Mouse (Mus musculus) intestine, postnatal 0 days (tissue): ENCODE data around the gene Krtap1-3. TPM values are rescaled to one million over a fixed set of nuclear protein-coding genes. Genes with fewer than 3 reads are reported as not detected.

ENCODE experiments used
- ATAC-seq: fragments of 200-750 bp; cut with Nextera tagmentation; 2 replicates; pipeline ENCODE4 v1.8.0; 2017; ENCODE audit warnings: mild to moderate bottlenecking, moderate TSS enrichment, moderate library complexity
- H3K27ac ChIP-seq: fragments of 300-500 bp; sonication (generic); 2 replicates; pipeline ENCODE4 v1.5.1; 2014; ENCODE audit warnings: mild to moderate bottlenecking, low read depth, low read length, moderate library complexity
- H3K27me3 ChIP-seq: fragments of 300-500 bp; sonication (generic); replicated peaks from 2 replicates; pipeline ENCODE4 v1.6.1; 2014; ENCODE audit warnings: low read length, mixed read lengths; ENCODE audit not compliant: control insufficient read depth, insufficient read depth
- H3K36me3 ChIP-seq: fragments of 300-500 bp; sonication (generic); 2 replicates; pipeline ENCODE4 v1.6.1; 2014; ENCODE audit warnings: mild to moderate bottlenecking, moderate library complexity; ENCODE audit not compliant: control insufficient read depth, insufficient read depth
- H3K4me1 ChIP-seq: fragments of 300-500 bp; sonication (generic); replicated peaks from 2 replicates; pipeline ENCODE4 v1.6.1; 2014; ENCODE audit warnings: antibody characterized with exemption, low read length, mixed read lengths; ENCODE audit not compliant: control insufficient read depth, insufficient read depth
- H3K4me2 ChIP-seq: fragments of 300-500 bp; sonication (generic); replicated peaks from 2 replicates; pipeline ENCODE4 v1.6.1; 2014; ENCODE audit warnings: low read depth, mild to moderate bottlenecking, moderate library complexity
- H3K4me3 ChIP-seq: fragments of 300-500 bp; sonication (generic); 2 replicates; pipeline ENCODE4 v1.5.1; 2014; ENCODE audit warnings: low read depth, low read length
- H3K9ac ChIP-seq: fragments of 300-500 bp; sonication (generic); 2 replicates; pipeline ENCODE4 v1.6.1; 2014; ENCODE audit warnings: mild to moderate bottlenecking, low read depth, low read length
- H3K9me3 ChIP-seq: fragments of 300-500 bp; sonication (generic); 2 replicates; pipeline ENCODE4 v1.6.1; 2016; ENCODE audit warnings: mixed run types; ENCODE audit not compliant: control insufficient read depth
- CTCF ChIP-seq: sonication (generic); IDR thresholded peaks from 2 replicates; pipeline ENCODE4 v1.5.1; 2016; ENCODE audit warnings: low read depth, mild to moderate bottlenecking, control low read depth, antibody characterized with exemption, moderate library complexity
- WGBS: fragments of 180-500 bp; shearing (Covaris S2); extraction: QIAGEN DNeasy Blood & Tissue Kit; methylation state at CpG from one replicate; pipeline ENCODE4 v1.1.7; 2014; 5-methylcytosine and 5-hydroxymethylcytosine counted together
- polyA plus RNA-seq: library from polyadenylated mRNA; unstranded; fragments of >200 nt; fragmentation: Nextera tagmentation; extraction: Ambion mirVana; gene quantifications from 2 replicates; pipeline ENCODE4 v1.2.1, GENCODE M21; 2015

Gene Krtap1-3
- polyA plus RNA-seq = not detected in 2 replicates

GRCm38 (mm10) chr11:99590981-99591380 lies at the start of gene Krtap1-3:
Krtap1-3 (minus strand) TSS chr11:99591339.
- H3K27me3 ChIP-seq = no peaks in the 10 kb centered on the region
- TF ChIP-seq CTCF = no peak
- no peak for ATAC-seq
- H3K9me3 ChIP-seq = no peaks in the 10 kb centered on the region
- no peaks in the 10 kb centered on the region for H3K4me1 ChIP-seq
- 79% methylated on average over 3 of the region's 6 CpGs for WGBS
- H3K27ac ChIP-seq = no peak within 1 kb of the TSS
- no peak within 1 kb of the TSS for H3K4me3 ChIP-seq
- H3K36me3 ChIP-seq = no peaks in the 10 kb centered on the region
- no peak within 1 kb of the TSS for H3K4me2 ChIP-seq
- H3K9ac ChIP-seq = no peak within 1 kb of the TSS

- TF ChIP-seq CTCF = no peak
- no peak overlapping the region for H3K27ac ChIP-seq
- no peak overlapping the region for H3K9ac ChIP-seq
- 23% methylated on average over 1 of the region's 1 CpGs for WGBS
- no peaks in the 10 kb centered on the region for H3K4me1 ChIP-seq
- no peaks in the 10 kb centered on the region for H3K36me3 ChIP-seq
- no peaks in the 10 kb centered on the region for H3K27me3 ChIP-seq
- no peak for ATAC-seq
- no peak overlapping the region for H3K4me3 ChIP-seq
- H3K4me2 ChIP-seq = no peak overlapping the region
- H3K9me3 ChIP-seq = no peaks in the 10 kb centered on the region
These were observed 49.8 kb upstream of the Krtap1-3 start for GRCm38 (mm10) chr11:99640926-99641325.

GRCm38 (mm10) chr11:99637086-99637485 lies 45.9 kb upstream of the Krtap1-3 start:
- 71% methylated on average over 1 of the region's 1 CpGs for WGBS
- no peaks in the 10 kb centered on the region for H3K36me3 ChIP-seq
- no peak for TF ChIP-seq CTCF
- H3K9ac ChIP-seq = no peak overlapping the region
- no peaks in the 10 kb centered on the region for H3K4me1 ChIP-seq
- no peak for ATAC-seq
- H3K4me2 ChIP-seq = no peak overlapping the region
- H3K27ac ChIP-seq = no peak overlapping the region
- H3K27me3 ChIP-seq = no peaks in the 10 kb centered on the region
- H3K9me3 ChIP-seq = no peaks in the 10 kb centered on the region
- no peak overlapping the region for H3K4me3 ChIP-seq

GRCm38 (mm10) chr11:99634653-99635134 lies 43.6 kb upstream of the Krtap1-3 start, which contains the start of gene Krtap4-2:
Krtap4-2 (minus strand) TSS chr11:99635084.
- Histone ChIP-seq H3K9me3 (no peaks in the 10 kb centered on the region), H3K36me3 (no peaks in the 10 kb centered on the region), H3K9ac (no peak within 1 kb of the TSS), H3K27me3 (no peaks in the 10 kb centered on the region), H3K4me2 (no peak within 1 kb of the TSS), H3K4me1 (no peaks in the 10 kb centered on the region), H3K4me3 (no peak within 1 kb of the TSS), H3K27ac (no peak within 1 kb of the TSS)
- no peak for TF ChIP-seq CTCF
- ATAC-seq = no peak
- WGBS = 45% methylated on average over 8 of the region's 8 CpGs

- ATAC-seq = no peak
- H3K4me2 ChIP-seq = no peak overlapping the region
- TF ChIP-seq CTCF = no peak
- H3K4me3 ChIP-seq = no peak overlapping the region
- WGBS = 78% methylated on average over 2 of the region's 2 CpGs
- no peaks in the 10 kb centered on the region for H3K27me3 ChIP-seq
- no peaks in the 10 kb centered on the region for H3K4me1 ChIP-seq
- no peak overlapping the region for H3K9ac ChIP-seq
- H3K9me3 ChIP-seq = no peaks in the 10 kb centered on the region
- H3K27ac ChIP-seq = no peak overlapping the region
- H3K36me3 ChIP-seq = no peaks in the 10 kb centered on the region
These were observed 42.2 kb upstream of the Krtap1-3 start for GRCm38 (mm10) chr11:99633293-99633692.

- Histone ChIP-seq H3K4me3 (no peak overlapping the region), H3K36me3 (no peaks in the 10 kb centered on the region), H3K4me1 (no peaks in the 10 kb centered on the region), H3K9ac (no peak overlapping the region), H3K9me3 (no peaks in the 10 kb centered on the region), H3K27me3 (no peaks in the 10 kb centered on the region), H3K4me2 (no peak overlapping the region), H3K27ac (no peak overlapping the region)
- WGBS = 37% methylated on average over 3 of the region's 3 CpGs
- no peak for TF ChIP-seq CTCF
- no peak for ATAC-seq
These were observed 39.8 kb upstream of the Krtap1-3 start for GRCm38 (mm10) chr11:99630890-99631289.

GRCm38 (mm10) chr11:99628138-99628537 lies 37.0 kb upstream of the Krtap1-3 start, which contains the start of gene Krtap4-1:
Krtap4-1 (minus strand) TSS chr11:99628238.
- WGBS = 81% methylated on average over 4 of the region's 4 CpGs
- no peak within 1 kb of the TSS for H3K4me2 ChIP-seq
- TF ChIP-seq CTCF = no peak

More at GRCm38 (mm10) chr11:99628138-99628537, 37.0 kb upstream of the Krtap1-3 start, which contains the start of gene Krtap4-1:
- no peak within 1 kb of the TSS for H3K27ac ChIP-seq
- no peaks in the 10 kb centered on the region for H3K27me3 ChIP-seq
- H3K4me1 ChIP-seq = no peaks in the 10 kb centered on the region
- no peaks in the 10 kb centered on the region for H3K9me3 ChIP-seq
- no peak for ATAC-seq
- H3K4me3 ChIP-seq = no peak within 1 kb of the TSS
- H3K9ac ChIP-seq = no peak within 1 kb of the TSS
- H3K36me3 ChIP-seq = no peaks in the 10 kb centered on the region
